Mouse (Mus musculus) bone marrow, adult 2 months (tissue): ENCODE measurements at regions not wholly inside any gene's neighbourhood (a gene's known extent, or its start where the extent isn't known, plus 50 kb on each side); places are given as distances from the start of the nearest gene placed in this dataset.

Experiments used
- CTCF ChIP-seq: fragments of 200-500 bp; IDR thresholded peaks from 2 replicates; pipeline ENCODE4 v1.5.1; 2011; ENCODE audit warnings: low read length, control low read depth; ENCODE audit not compliant: control insufficient read depth, insufficient read depth
- POLR2A ChIP-seq: fragments of 200-500 bp; IDR thresholded peaks from 2 replicates; pipeline ENCODE4 v1.6.1; 2011; ENCODE audit warnings: low read depth, mild to moderate bottlenecking, control low read depth, low read length, borderline replicate concordance; ENCODE audit not compliant: control insufficient read depth

- TF ChIP-seq CTCF, result no peak
- no peak for TF ChIP-seq POLR2A
These were observed 302.8 kb downstream of the Eipr1 start for GRCm38 (mm10) chr12:29054367-29054766.
